ENCODE assay signal across 18 mouse cellular contexts in genomic region chr19:29167938-29168337, GRCm38 (mm10).
"Had no signal": no experiment of that assay in that cellular context is flagged by ENCODE, and none has a peak within 500 bp of the region (broad histone marks: within the 10 kb centered on the region; RNA-seq: fewer than 3 reads in every experiment).

No protein-coding gene starts in this region.

- H3K9ac ChIP-seq: limb, embryonic 13.5 days; liver, embryonic 12.5 days; liver, embryonic 15.5 days; lung, embryonic 15.5 days; midbrain, embryonic 13.5 days had no signal

- H3K4me3 ChIP-seq: limb, embryonic 10.5 days; limb, embryonic 13.5 days; liver, embryonic 12.5 days; liver, embryonic 15.5 days; lung, embryonic 15.5 days; midbrain, embryonic 13.5 days had no signal

- DNase-seq: kidney, adult 18-20 months; kidney, adult 9 months; kidney, postnatal 14 days; kidney, postnatal 4 days; layer of hippocampus, adult 9-11 months; liver; lung, adult 18-20 months; lung, postnatal 10 days; lung, postnatal 4 days; thymus, postnatal 25 days had no signal

- H3K4me1 ChIP-seq: limb, embryonic 10.5 days; limb, embryonic 13.5 days; liver, embryonic 12.5 days; lung, embryonic 15.5 days; midbrain, embryonic 13.5 days had no signal

- H3K27me3 ChIP-seq: limb, embryonic 13.5 days; liver, embryonic 12.5 days; liver, embryonic 15.5 days; lung, embryonic 15.5 days; midbrain, embryonic 13.5 days had no signal

- H3K9me3 ChIP-seq: limb, embryonic 10.5 days; limb, embryonic 13.5 days; liver, embryonic 12.5 days; liver, embryonic 15.5 days; lung, embryonic 15.5 days had no signal

- H3K4me2 ChIP-seq: limb, embryonic 13.5 days; liver, embryonic 12.5 days; liver, embryonic 15.5 days; lung, embryonic 15.5 days; midbrain, embryonic 13.5 days had no signal

- H3K36me3 ChIP-seq: limb, embryonic 10.5 days; limb, embryonic 13.5 days; liver, embryonic 12.5 days; liver, embryonic 15.5 days; lung, embryonic 15.5 days; midbrain, embryonic 13.5 days had no signal

- H3K27ac ChIP-seq: limb, embryonic 10.5 days; limb, embryonic 13.5 days; liver, embryonic 12.5 days; liver, embryonic 15.5 days; lung, embryonic 15.5 days; midbrain, embryonic 13.5 days; stomach, postnatal 0 days had no signal

- ATAC-seq: liver, embryonic 12.5 days; midbrain, embryonic 13.5 days; midbrain, embryonic 16.5 days had no signal
